Mouse (Mus musculus) heart, embryonic 12.5 days (tissue): ENCODE results near the gene Kcnj10. TPM values are rescaled to one million over a fixed set of nuclear protein-coding genes. Genes with fewer than 3 reads are reported as not detected.

Source experiments
- ATAC-seq: fragments of 200-750 bp; cut with Nextera tagmentation; 2 replicates; pipeline ENCODE4 v1.8.0; 2017; ENCODE audit warnings: moderate TSS enrichment, moderate library complexity; ENCODE audit not compliant: insufficient number of reproducible peaks, low FRiP score
- H3K27ac ChIP-seq: fragments of 300-500 bp; sonication (generic); 2 replicates; pipeline ENCODE4 v1.5.1; 2016; ENCODE audit warnings: mild to moderate bottlenecking, moderate library complexity; ENCODE audit not compliant: poor library complexity, severe bottlenecking
- H3K27me3 ChIP-seq: fragments of 300-500 bp; sonication (generic); replicated peaks from 2 replicates; pipeline ENCODE4 v1.6.1; 2016; ENCODE audit warnings: mild to moderate bottlenecking, moderate library complexity
- H3K36me3 ChIP-seq: fragments of 300-500 bp; sonication (generic); 2 replicates; pipeline ENCODE4 v1.6.1; 2016; ENCODE audit warnings: mild to moderate bottlenecking, moderate library complexity
- H3K4me1 ChIP-seq: fragments of 300-500 bp; sonication (generic); replicated peaks from 2 replicates; pipeline ENCODE4 v1.6.1; 2016; ENCODE audit warnings: mild to moderate bottlenecking
- H3K4me2 ChIP-seq: fragments of 300-500 bp; sonication (generic); 2 replicates; pipeline ENCODE4 v1.6.1; 2016; ENCODE audit warnings: mild to moderate bottlenecking, moderate library complexity
- H3K4me3 ChIP-seq: fragments of 300-500 bp; sonication (generic); 2 replicates; pipeline ENCODE4 v1.5.1; 2016; ENCODE audit warnings: mild to moderate bottlenecking
- H3K9ac ChIP-seq: fragments of 300-500 bp; sonication (generic); 2 replicates; pipeline ENCODE4 v1.6.1; 2016; ENCODE audit warnings: mild to moderate bottlenecking, moderate library complexity
- H3K9me3 ChIP-seq: fragments of 300-500 bp; sonication (generic); replicated peaks from 2 replicates; pipeline ENCODE4 v1.6.1; 2016; ENCODE audit warnings: mild to moderate bottlenecking, moderate library complexity
- WGBS: fragments of 180-500 bp; shearing (Covaris S2); methylation state at CpG from one replicate; pipeline ENCODE4 v1.1.7; 2016; 5-methylcytosine and 5-hydroxymethylcytosine counted together
- polyA plus RNA-seq: library from polyadenylated mRNA; unstranded; fragments of >200 nt; fragmentation: Nextera tagmentation; extraction: Ambion mirVana; gene quantifications from 2 replicates; pipeline ENCODE4 v1.2.1, GENCODE M21; 2016

Gene Kcnj10
- not detected in 2 replicates for polyA plus RNA-seq

DNA sequence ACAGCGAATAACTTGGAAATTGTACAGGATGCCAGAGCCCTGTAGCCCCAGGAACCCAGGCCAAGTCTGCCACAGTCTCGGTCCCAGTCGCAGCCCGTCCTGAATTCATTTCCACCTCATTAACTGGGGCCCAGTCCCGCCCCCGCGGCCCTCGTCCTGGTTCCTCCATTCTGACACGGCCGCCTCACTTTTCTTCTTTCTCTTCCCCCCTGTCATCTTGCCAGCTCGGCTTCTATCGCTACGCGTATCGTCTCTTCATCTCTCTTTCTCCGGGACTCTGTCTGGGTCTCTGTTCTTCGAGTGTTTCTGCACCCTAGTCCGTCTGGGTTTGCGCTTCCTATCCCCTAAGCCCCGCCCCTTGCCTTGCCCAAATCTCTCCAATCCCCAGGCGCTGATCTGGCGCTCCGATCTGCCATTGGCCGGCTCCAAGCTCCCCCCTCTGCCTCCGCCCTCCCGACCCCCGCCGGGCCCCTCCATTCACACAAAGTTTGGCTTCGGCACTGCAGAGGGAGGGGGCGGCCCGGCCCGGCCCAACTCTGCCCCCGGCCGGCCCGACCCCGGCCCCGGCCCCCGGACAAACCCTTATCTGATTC lies at the start of gene Kcnj10:
Kcnj10 (plus strand) TSS at position 482 of the 593 bp plus-strand sequence.
- Histone ChIP-seq H3K4me1 (peaks cover 6% of the 10 kb centered on the region; the same call in 1 of the 2 replicates), H3K9ac (no peak within 1 kb of the TSS), H3K4me3 (peak within 1 kb of the TSS; percentile 51), H3K4me2 (peak within 1 kb of the TSS; percentile 76), H3K36me3 (no peaks in the 10 kb centered on the region), H3K27ac (no peak within 1 kb of the TSS), H3K27me3 (peaks cover 73% of the 10 kb centered on the region), H3K9me3 (no peaks in the 10 kb centered on the region)
- WGBS: 2% methylated on average over 38 of the region's 38 CpGs
- ATAC-seq: peak; percentile 80

DNA sequence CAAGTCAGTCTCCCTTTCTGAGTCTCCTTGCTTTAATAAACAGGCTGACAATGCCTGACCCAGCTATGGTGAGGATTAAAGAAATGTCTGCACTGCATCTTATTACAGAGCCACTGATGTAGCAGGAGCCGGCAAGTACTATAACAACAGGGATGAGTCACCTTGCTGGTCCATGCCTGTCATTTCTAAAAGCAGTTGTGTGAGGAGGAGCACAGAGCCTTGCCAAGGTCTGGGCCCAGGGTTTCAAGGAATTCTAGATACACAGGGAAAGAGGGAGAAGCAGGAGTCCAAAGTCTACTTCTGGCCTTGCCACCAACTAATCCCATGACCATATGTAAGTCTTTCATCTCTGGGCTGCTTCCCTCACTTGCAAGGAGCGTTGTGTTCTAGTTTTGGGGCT lies 48.1 kb upstream of the Kcnj10 start:
- no peak for ATAC-seq
- Histone ChIP-seq H3K36me3 (peaks cover 43% of the 10 kb centered on the region), H3K27me3 (no peaks in the 10 kb centered on the region), H3K4me1 (peaks cover 31% of the 10 kb centered on the region), H3K4me2 (no peak overlapping the region), H3K9me3 (no peaks in the 10 kb centered on the region), H3K27ac (no peak overlapping the region), H3K9ac (no peak overlapping the region), H3K4me3 (no peak overlapping the region)
- WGBS: 74% methylated on average over 2 of the region's 2 CpGs

DNA sequence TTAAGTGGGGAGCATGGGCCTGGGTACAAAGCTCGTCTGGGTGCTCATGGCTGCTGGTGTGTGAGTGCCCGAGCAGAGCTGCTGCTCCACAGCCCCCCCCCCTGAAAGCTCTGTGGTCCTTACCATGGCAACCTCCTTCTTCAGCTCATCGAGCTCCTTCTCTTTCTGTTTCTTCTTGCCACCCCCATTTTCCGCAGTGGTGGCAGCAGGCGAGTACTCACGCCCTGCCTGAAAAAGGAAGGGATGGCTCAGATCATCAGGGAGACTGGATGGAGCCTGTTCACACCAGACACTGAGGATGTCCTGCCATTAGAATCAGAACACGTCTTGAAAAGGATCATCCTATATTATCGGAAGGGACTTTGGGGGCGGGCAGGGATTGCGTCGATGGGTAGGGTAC lies 47.6 kb upstream of the Kcnj10 start:
- no peak overlapping the region for H3K9ac ChIP-seq
- no peak overlapping the region for H3K27ac ChIP-seq
- no peaks in the 10 kb centered on the region for H3K9me3 ChIP-seq
- no peak overlapping the region for H3K4me2 ChIP-seq
- H3K4me3 ChIP-seq: no peak overlapping the region
- no peak for ATAC-seq
- 85% methylated on average over 11 of the region's 11 CpGs for WGBS
- H3K36me3 ChIP-seq: peaks cover 41% of the 10 kb centered on the region
- H3K4me1 ChIP-seq: peaks cover 36% of the 10 kb centered on the region
- no peaks in the 10 kb centered on the region for H3K27me3 ChIP-seq

DNA sequence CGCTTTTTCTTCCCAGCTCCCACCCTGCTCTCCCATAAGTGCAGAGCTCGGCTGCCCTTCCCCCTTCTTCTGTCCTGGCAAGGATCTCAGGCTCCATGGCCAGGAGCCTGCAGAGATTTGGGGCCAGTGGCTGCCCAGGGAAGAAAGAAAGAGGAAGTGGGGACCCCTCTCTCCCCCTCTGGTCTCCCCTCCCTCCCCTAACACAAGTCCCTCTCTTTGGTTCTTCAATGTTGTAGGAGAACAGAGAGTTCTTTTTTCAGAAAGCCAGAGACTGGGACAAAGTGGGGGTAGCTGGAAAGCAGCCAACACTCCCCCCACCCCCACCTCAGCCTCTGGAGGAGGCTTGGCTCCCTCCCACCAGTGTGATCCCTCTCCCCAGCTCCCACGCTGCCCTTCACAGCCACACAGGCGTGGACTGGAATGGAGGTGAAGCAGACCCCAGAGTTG lies 45.2 kb upstream of the Kcnj10 start:
- WGBS: 31% methylated on average over 4 of the region's 4 CpGs
- H3K9me3 ChIP-seq: no peaks in the 10 kb centered on the region
- no peak for ATAC-seq
- peaks cover 20% of the 10 kb centered on the region for H3K36me3 ChIP-seq
- H3K9ac ChIP-seq: peak overlapping the region; percentile 50; the same call in 1 of the 2 replicates
- peaks cover 58% of the 10 kb centered on the region for H3K4me1 ChIP-seq
- H3K27ac ChIP-seq: peak overlapping the region; percentile 81
- H3K27me3 ChIP-seq: no peaks in the 10 kb centered on the region
- H3K4me3 ChIP-seq: no peak overlapping the region
- peak overlapping the region; percentile 68 for H3K4me2 ChIP-seq

DNA sequence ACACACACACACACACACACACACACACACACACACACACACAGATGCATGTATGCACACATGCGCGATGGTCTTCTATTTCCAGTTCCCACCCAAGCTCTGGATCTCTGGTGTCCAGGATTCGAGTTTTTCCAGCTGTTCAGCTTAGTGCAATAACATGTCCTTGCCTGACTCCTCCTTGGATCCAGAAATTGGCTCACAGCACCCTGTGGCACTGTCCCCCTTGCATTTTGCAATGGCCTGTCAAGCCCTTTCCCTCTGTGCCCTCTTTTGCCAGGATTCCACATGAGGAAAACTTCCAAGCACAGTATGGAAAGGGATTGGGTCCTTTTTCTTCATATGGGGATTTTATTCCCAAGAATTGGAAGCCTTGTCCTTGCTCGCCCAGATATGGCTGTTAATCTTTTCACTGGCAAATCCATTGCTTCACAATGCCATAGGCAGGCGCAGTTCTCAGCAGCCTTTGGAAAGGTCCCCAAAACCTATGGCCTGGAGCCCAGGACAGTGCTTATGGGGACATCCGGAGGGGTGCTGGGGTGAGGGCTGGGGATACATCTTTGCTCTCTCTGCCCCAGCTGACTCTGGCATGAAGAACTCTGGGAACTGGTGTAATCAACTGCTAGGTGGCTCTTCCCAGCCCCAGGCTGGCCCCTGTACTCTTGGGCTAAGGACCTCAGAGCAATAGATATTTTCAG lies 44.0 kb upstream of the Kcnj10 start:
- ATAC-seq: no peak

DNA sequence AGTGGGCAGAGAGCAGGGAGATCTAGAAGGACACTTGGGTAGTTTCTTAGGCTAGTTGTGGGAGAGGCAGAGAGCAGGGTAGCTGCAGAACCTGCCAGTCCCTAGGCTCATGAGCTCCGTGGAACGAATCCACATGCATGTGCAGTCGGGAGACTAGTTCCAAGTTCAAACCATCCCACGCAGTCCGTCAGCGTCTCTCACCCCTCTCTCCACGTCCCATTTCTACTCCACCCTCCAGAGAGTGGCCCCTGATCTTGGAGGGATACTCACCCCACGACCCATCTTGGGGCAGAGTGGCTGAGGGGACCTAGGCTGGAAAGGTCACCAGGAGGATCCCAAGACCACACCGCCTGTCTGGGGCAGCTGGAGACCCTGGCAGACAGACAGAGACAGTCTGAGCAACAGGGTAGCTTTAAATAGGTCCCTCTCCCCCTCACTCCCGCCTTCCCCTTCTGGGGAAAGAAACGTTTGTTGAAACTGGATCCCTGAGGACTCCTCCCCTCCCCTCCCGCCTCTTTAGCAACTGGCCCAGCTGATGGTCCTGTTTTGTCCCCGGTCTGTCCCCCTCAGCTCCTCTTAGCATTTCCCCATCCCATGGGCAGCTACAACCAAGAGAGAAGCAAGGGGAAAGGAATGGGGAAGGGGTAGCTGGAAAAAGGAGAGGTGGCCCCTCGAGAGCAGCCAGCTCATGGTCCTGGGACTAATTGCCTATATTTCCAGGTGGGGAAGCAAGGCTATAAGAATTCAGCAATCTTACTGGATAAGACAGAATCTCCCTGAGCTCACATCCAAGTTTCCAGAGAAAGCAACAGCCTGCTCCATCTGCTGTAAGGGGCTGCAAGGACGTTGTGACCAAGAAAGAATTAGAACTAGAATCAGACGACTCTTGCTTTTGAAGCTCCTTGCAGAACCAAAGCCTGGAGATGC lies 43.1 kb upstream of the Kcnj10 start, which contains the start of gene Atp1a2:
Atp1a2 (minus strand) TSS at position 454 of the 927 bp plus-strand sequence.
- Histone ChIP-seq H3K9me3 (no peaks in the 10 kb centered on the region), H3K4me2 (peak within 1 kb of the TSS; percentile 68), H3K36me3 (peaks cover 4% of the 10 kb centered on the region; the same call in 1 of the 2 replicates), H3K27ac (peak within 1 kb of the TSS; percentile 81), H3K4me1 (peaks cover 75% of the 10 kb centered on the region), H3K4me3 (peak within 1 kb of the TSS; percentile 47), H3K27me3 (no peaks in the 10 kb centered on the region), H3K9ac (peak within 1 kb of the TSS; percentile 65)
- WGBS: 8% methylated on average over 16 of the region's 16 CpGs
- peak; percentile 51 for ATAC-seq

More for the DNA sequence above, 44.0 kb upstream of the Kcnj10 start:
- Histone ChIP-seq H3K9ac (peak overlapping the region; percentile 65), H3K27ac (peak overlapping the region; percentile 81), H3K27me3 (no peaks in the 10 kb centered on the region), H3K9me3 (no peaks in the 10 kb centered on the region), H3K36me3 (peaks cover 9% of the 10 kb centered on the region; the same call in 1 of the 2 replicates), H3K4me2 (peak overlapping the region; percentile 68), H3K4me1 (peaks cover 66% of the 10 kb centered on the region), H3K4me3 (peak overlapping the region; percentile 47)
- 75% methylated on average over 6 of the region's 6 CpGs for WGBS

DNA sequence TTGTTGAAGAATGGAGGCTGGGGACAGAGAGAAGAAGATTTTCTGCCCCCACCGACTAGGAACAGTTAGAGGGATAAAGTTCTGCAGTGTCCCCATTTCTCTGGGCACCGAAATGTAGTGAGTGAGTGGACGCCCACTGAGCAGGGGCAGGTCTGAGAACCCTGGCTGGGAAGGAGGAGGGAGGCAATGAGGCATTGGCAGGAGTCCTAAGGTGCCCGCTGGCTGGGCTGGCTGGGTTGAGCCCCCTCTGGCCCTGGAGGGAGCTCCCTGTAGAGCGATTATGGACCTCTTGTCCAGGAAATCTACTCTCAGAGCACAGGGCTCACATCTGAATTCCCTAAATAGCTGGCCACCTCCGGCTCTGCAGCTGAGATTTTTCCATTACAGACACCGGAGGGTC lies 41.5 kb upstream of the Kcnj10 start:
- H3K27ac ChIP-seq: peak overlapping the region; percentile 76
- no peaks in the 10 kb centered on the region for H3K36me3 ChIP-seq
- no peak overlapping the region for H3K4me3 ChIP-seq
- H3K4me2 ChIP-seq: no peak overlapping the region
- peaks cover 81% of the 10 kb centered on the region for H3K4me1 ChIP-seq
- WGBS: 36% methylated on average over 7 of the region's 7 CpGs
- no peak for ATAC-seq
- no peaks in the 10 kb centered on the region for H3K9me3 ChIP-seq
- no peaks in the 10 kb centered on the region for H3K27me3 ChIP-seq
- no peak overlapping the region for H3K9ac ChIP-seq

DNA sequence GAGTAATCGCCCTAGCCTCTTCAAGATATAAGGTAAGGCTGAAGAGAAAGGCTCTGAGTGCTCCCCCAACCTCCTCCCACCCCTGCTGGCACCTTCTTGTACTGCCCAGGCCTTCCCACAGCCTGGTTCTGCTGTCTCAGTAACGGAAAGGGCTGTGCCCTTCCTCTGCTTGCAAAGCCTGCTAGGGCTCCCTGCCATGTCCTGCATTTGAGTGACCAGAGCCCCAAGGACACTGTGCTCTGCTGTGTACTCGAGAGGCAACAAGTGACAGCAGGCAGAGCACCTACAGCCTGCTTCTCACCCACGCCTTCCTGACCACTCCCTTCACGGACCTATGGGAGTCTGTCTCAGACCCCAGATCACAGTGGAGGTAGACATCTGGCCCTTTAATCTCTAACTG lies 40.8 kb upstream of the Kcnj10 start:
- Histone ChIP-seq H3K27me3 (no peaks in the 10 kb centered on the region), H3K36me3 (no peaks in the 10 kb centered on the region), H3K9me3 (no peaks in the 10 kb centered on the region), H3K9ac (no peak overlapping the region), H3K4me3 (no peak overlapping the region), H3K4me1 (peaks cover 80% of the 10 kb centered on the region), H3K4me2 (no peak overlapping the region), H3K27ac (peak overlapping the region; percentile 76)
- 37% methylated on average over 5 of the region's 5 CpGs for WGBS
- ATAC-seq: no peak

DNA sequence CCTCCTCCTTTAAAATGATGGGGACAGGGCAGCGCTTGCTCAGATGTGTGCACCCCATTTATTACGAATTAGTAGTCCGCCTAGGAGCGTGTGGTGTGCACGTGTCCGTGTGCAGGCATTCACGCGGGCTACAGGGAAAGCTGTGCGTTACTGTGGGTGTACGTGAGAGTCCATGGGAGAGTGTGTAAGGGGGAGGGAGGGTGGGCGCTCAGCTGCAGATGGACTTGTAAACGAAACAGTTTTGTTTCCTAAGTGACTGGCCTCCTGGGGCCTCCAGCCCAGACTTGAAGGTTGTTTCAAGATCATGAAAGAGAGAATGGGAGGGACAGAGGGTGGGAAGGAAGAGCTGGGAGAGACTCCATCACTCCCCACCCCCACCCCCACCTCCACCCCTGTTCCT lies 39.8 kb upstream of the Kcnj10 start:
- no peak overlapping the region for H3K27ac ChIP-seq
- no peaks in the 10 kb centered on the region for H3K36me3 ChIP-seq
- H3K9ac ChIP-seq: 0 out of 2 replicates have a peak overlapping the region, but pooled peaks have one; percentile 44
- no peaks in the 10 kb centered on the region for H3K27me3 ChIP-seq
- ATAC-seq: no peak
- H3K4me3 ChIP-seq: no peak overlapping the region
- no peak overlapping the region for H3K4me2 ChIP-seq
- no peaks in the 10 kb centered on the region for H3K9me3 ChIP-seq
- 54% methylated on average over 12 of the region's 12 CpGs for WGBS
- H3K4me1 ChIP-seq: peaks cover 71% of the 10 kb centered on the region

DNA sequence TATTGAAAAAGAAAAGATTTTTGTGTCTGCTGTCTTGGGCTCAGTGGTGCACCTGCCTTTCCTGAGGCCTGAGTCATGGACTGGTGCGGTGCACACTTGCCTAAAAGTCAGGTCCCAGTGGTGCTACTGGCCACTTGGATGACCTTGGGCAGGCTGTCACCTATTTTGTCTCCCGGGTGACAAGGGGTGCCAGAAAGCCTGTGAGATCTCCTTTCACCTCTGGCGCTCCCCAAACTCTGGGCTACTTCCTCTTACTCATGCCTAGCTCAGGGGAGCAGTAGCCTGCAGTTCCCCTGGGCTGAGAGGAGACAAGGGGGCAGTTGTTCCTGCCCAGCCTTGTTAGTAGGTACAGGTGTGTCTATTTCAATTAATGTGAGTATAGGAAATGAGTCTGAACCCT lies 38.7 kb upstream of the Kcnj10 start:
- Histone ChIP-seq H3K4me3 (no peak overlapping the region), H3K9ac (no peak overlapping the region), H3K4me1 (peaks cover 64% of the 10 kb centered on the region), H3K36me3 (no peaks in the 10 kb centered on the region), H3K27me3 (no peaks in the 10 kb centered on the region), H3K4me2 (no peak overlapping the region), H3K9me3 (no peaks in the 10 kb centered on the region), H3K27ac (no peak overlapping the region)
- WGBS: 55% methylated on average over 3 of the region's 3 CpGs
- ATAC-seq: no peak

DNA sequence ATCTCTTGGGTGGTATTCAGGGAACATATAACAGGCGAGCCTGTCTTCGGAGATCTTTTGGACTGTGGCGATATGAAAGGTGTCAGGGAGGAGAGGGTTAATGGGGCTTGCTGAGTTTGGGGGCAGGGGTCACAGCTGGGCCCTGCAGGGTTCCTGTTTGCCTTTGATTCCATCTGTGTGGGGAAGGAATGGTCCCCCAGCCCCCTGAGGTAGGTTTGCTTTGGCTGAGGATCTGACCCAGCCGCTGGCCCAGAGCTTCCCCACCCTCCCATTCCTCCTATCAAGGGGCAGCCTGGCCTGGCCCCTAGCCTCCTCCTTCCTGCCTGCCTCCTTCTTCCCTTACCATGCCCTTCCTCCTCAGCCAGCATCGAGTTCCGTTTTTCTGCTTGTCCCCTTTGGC lies 38.2 kb upstream of the Kcnj10 start:
- no peak overlapping the region for H3K27ac ChIP-seq
- H3K9ac ChIP-seq: no peak overlapping the region
- peaks cover 59% of the 10 kb centered on the region for H3K4me1 ChIP-seq
- 33% methylated on average over 6 of the region's 6 CpGs for WGBS
- H3K36me3 ChIP-seq: no peaks in the 10 kb centered on the region
- no peak for ATAC-seq
- H3K4me2 ChIP-seq: no peak overlapping the region
- no peak overlapping the region for H3K4me3 ChIP-seq
- no peaks in the 10 kb centered on the region for H3K27me3 ChIP-seq
- no peaks in the 10 kb centered on the region for H3K9me3 ChIP-seq
